18 mouse cellular contexts compared by ENCODE assay signal in the genomic region with DNA sequence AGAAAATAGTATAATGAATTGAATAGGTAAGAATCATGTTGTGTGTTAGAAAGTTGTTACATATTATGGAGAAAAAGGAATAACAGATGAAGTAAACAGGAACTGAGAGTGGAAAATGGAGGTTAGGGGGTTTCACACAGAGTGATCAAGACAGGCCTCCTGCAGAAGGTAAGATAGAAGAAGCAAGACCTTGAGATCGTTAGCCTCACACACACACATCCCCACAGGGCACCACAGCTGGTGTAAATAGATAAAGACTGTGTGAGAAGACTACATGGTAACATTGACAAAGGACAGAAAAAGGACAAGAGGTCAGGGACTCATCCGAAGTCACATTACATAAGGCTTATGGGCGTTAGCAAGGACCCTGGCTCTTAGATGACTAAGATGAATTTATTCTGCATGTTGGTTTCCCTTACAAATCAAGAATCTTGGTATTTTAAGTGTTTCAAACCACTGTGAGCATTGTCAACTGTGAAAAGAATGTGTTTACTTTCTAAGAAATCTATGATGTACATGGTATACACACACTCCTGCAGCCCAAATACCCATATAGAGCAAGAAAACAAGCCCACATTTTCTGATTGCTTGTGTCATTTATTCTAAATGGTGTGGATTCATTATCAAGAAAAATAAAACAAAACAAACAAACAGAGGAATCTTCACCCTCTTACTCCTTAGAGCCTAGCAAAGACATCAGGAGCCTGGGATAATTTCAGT. TPM values are rescaled to one million over a fixed set of nuclear protein-coding genes. Genes with fewer than 3 reads are reported as not detected.
DNase-seq lines count a peak whose midpoint lies in the region; ATAC-seq lines count a peak whose summit lies in the region.
"Had no signal": no experiment of that assay in that cellular context is flagged by ENCODE, and none has a peak within 500 bp of the region (broad histone marks: within the 10 kb centered on the region; RNA-seq: fewer than 3 reads in every experiment).

No protein-coding gene starts in this region.

- ATAC-seq in CD4-positive, CD25-positive, alpha-beta regulatory T cell, adult 4 months = peak; percentile 37
- peak; percentile 35 for ATAC-seq in activated CD4-positive, CD25-positive, alpha-beta regulatory T cell, adult 4 months
- peak; percentile 45 for ATAC-seq in megakaryocyte, adult 5-6 weeks (ENCODE audit: poor library complexity, severe bottlenecking)
- no peak for ATAC-seq in frontal cortex, adult (ENCODE audit: low TSS enrichment)
- ATAC-seq: forebrain, postnatal 0 days; intestine, embryonic 16.5 days had no signal

- peak; percentile 25 for DNase-seq in induced T-regulatory cell, adult 2 months (ENCODE audit: low read depth)
- no peak for DNase-seq in gastrocnemius, postnatal 4 days (ENCODE audit: low spot score in 2 of 2)
- no peak for DNase-seq in adipocyte (ENCODE audit: low spot score)
- DNase-seq: adrenal gland, adult 8-10 months; cerebellum, postnatal 14 days; forebrain, postnatal 0 days; gastrocnemius, postnatal 14 days; lung, postnatal 14 days; midbrain, embryonic 14.5 days; thymus, postnatal 25 days had no signal

RNA-seq across cellular contexts. Expression of gene Arl13b, which starts 12.7 kb away (rescaled TPM):
- 1 to 10 TPM; 7.4 to 8.6 TPM for polyA plus RNA-seq in CD4-positive, CD25-positive, alpha-beta regulatory T cell, adult 4 months (2017; shearing (Covaris generic))
- 1 to 10 TPM; 5.3 to 5.8 TPM for polyA plus RNA-seq in activated CD4-positive, CD25-positive, alpha-beta regulatory T cell, adult 4 months (2017; shearing (Covaris generic))
- 9.1 and 10.1 TPM in 2 replicates for total RNA-seq in megakaryocyte, adult 5-6 weeks (2015)
- total RNA-seq in megakaryocyte, adult 5-6 weeks (2017) = 8.5 and 9.6 TPM in 2 replicates
- 10 to 100 TPM; 13.1 to 14.1 TPM for total RNA-seq in gastrocnemius, postnatal 4 days (2021)

RNA-seq across cellular contexts. Expression of gene Stx19, which starts 19.7 kb away (rescaled TPM):
- polyA plus RNA-seq in CD4-positive, CD25-positive, alpha-beta regulatory T cell, adult 4 months (2017; shearing (Covaris generic)) = 1 to 10 TPM; 1.7 to 2.1 TPM
- polyA plus RNA-seq in activated CD4-positive, CD25-positive, alpha-beta regulatory T cell, adult 4 months (2017; shearing (Covaris generic)) = 1 to 10 TPM in 1 of 2 experiments, under 1 TPM in 1; 0.65 to 1.0 TPM
- not detected in 2 replicates for total RNA-seq in megakaryocyte, adult 5-6 weeks (2015)
- total RNA-seq in megakaryocyte, adult 5-6 weeks (2017) = not detected in 2 replicates
- total RNA-seq in gastrocnemius, postnatal 4 days (2021) = not detected
- total RNA-seq: adrenal gland, adult 8-10 months; gastrocnemius, postnatal 14 days; layer of hippocampus, adult 2 months; left cerebral cortex, postnatal 14 days had no signal
- polyA plus RNA-seq: erythroblast, embryonic 14.5 days had no signal

RNA-seq across cellular contexts. Expression of gene Pros1, which starts 19.9 kb away (rescaled TPM):
- 10 to 100 TPM; 14.6 to 15.2 TPM for polyA plus RNA-seq in CD4-positive, CD25-positive, alpha-beta regulatory T cell, adult 4 months (2017; shearing (Covaris generic))
- polyA plus RNA-seq in activated CD4-positive, CD25-positive, alpha-beta regulatory T cell, adult 4 months (2017; shearing (Covaris generic)) = 1 to 10 TPM; 7.4 to 8.8 TPM
- 22.6 and 24.1 TPM in 2 replicates for total RNA-seq in megakaryocyte, adult 5-6 weeks (2015)
- total RNA-seq in megakaryocyte, adult 5-6 weeks (2017) = 31.0 and 36.0 TPM in 2 replicates
- total RNA-seq in gastrocnemius, postnatal 4 days (2021) = 10 to 100 TPM; 29.9 to 35.4 TPM
- polyA plus RNA-seq: erythroblast, embryonic 14.5 days had no signal

RNA-seq across cellular contexts. Expression of gene Nsun3, which starts 47.6 kb away (rescaled TPM):
- 10 to 100 TPM; 19.2 to 31.6 TPM for polyA plus RNA-seq in CD4-positive, CD25-positive, alpha-beta regulatory T cell, adult 4 months (2017; shearing (Covaris generic))
- polyA plus RNA-seq in activated CD4-positive, CD25-positive, alpha-beta regulatory T cell, adult 4 months (2017; shearing (Covaris generic)) = 10 to 100 TPM; 26.8 to 27.9 TPM
- 48.5 and 51.5 TPM in 2 replicates for total RNA-seq in megakaryocyte, adult 5-6 weeks (2015)
- 14.9 and 19.2 TPM in 2 replicates for total RNA-seq in megakaryocyte, adult 5-6 weeks (2017)
- 10 to 100 TPM in 1 of 2 experiments, 1 to 10 TPM in 1; 9.1 to 12.4 TPM for total RNA-seq in gastrocnemius, postnatal 4 days (2021)
